Comparison of ENCODE assay signal across 11 mouse cellular contexts in genomic region chr2:178494066-178494465, GRCm38 (mm10).
DNase-seq lines count a peak whose midpoint lies in the region; ATAC-seq lines count a peak whose summit lies in the region.
"Had no signal": no experiment of that assay in that cellular context is flagged by ENCODE, and none has a peak within 500 bp of the region (broad histone marks: within the 10 kb centered on the region; RNA-seq: fewer than 3 reads in every experiment).

No protein-coding gene starts in this region.

- no peak for ATAC-seq in neural tube, embryonic 15.5 days (ENCODE audit: low FRiP score)
- ATAC-seq in activated CD4-positive, CD25-positive, alpha-beta regulatory T cell, adult 4 months: no peak
- no peak for ATAC-seq in cerebellum, adult (ENCODE audit: insufficient number of reproducible peaks, low FRiP score, low TSS enrichment)

- DNase-seq in neural tube, embryonic 10.5 days (ENCODE audit: extremely low spot score, low spot score): peak; percentile 38
- DNase-seq in gastrocnemius, postnatal 36 days: peak; percentile 46 to 61
- peak; percentile 75 for DNase-seq in heart, postnatal 4 days
- peak; percentile 72 for DNase-seq in yolk sac, embryonic 10.5 days (ENCODE audit: low spot score)
- no peak for DNase-seq in hindbrain, embryonic 10.5 days (ENCODE audit: low spot score)
- DNase-seq: thymus, postnatal 36 days had no signal

- H3K4me2 ChIP-seq in neural tube, embryonic 15.5 days: no peak overlapping the region
- H3K4me2 ChIP-seq: embryonic facial prominence, embryonic 13.5 days; midbrain, embryonic 11.5 days had no signal

- H3K4me1 ChIP-seq in neural tube, embryonic 15.5 days: peaks cover 11% of the 10 kb centered on the region
- H3K4me1 ChIP-seq in hindbrain, embryonic 10.5 days (replicated peaks): peaks cover 29% of the 10 kb centered on the region

- WGBS in neural tube, embryonic 15.5 days: 75% methylated on average over 11 of the region's 11 CpGs
- 64% methylated on average over 11 of the region's 11 CpGs for WGBS in hindbrain, embryonic 10.5 days

- intact Hi-C loops in gastrocnemius, postnatal 36 days (cut with DNase I): loop anchor here (5.0 kb wide), 1 partner anchor 77 kb away; no protein-coding TSS in a partner anchor

- H3K4me3 ChIP-seq in neural tube, embryonic 15.5 days (replicated peaks): no peak overlapping the region
- no peak overlapping the region for H3K4me3 ChIP-seq in hindbrain, embryonic 10.5 days
- H3K4me3 ChIP-seq: embryonic facial prominence, embryonic 13.5 days had no signal

- H3K9ac ChIP-seq in neural tube, embryonic 15.5 days (replicated peaks): no peak overlapping the region
- H3K9ac ChIP-seq: embryonic facial prominence, embryonic 13.5 days had no signal

- no peaks in the 10 kb centered on the region for H3K27me3 ChIP-seq in neural tube, embryonic 15.5 days (replicated peaks)
- H3K27me3 ChIP-seq in hindbrain, embryonic 10.5 days (ENCODE audit: insufficient read depth, poor library complexity, severe bottlenecking): no peaks in the 10 kb centered on the region

- H3K27ac ChIP-seq in neural tube, embryonic 15.5 days (replicated peaks): no peak overlapping the region
- H3K27ac ChIP-seq in hindbrain, embryonic 10.5 days: no peak overlapping the region
- H3K27ac ChIP-seq: embryonic facial prominence, embryonic 13.5 days had no signal

- H3K9me3 ChIP-seq in neural tube, embryonic 15.5 days (replicated peaks): no peaks in the 10 kb centered on the region
- H3K9me3 ChIP-seq in hindbrain, embryonic 10.5 days: no peaks in the 10 kb centered on the region
- H3K9me3 ChIP-seq: embryonic facial prominence, embryonic 13.5 days had no signal

- H3K36me3 ChIP-seq in neural tube, embryonic 15.5 days: no peaks in the 10 kb centered on the region
- H3K36me3 ChIP-seq in hindbrain, embryonic 10.5 days: no peaks in the 10 kb centered on the region
- H3K36me3 ChIP-seq: embryonic facial prominence, embryonic 13.5 days had no signal
